Mouse (Mus musculus) CD4-positive, CD25-positive, alpha-beta regulatory T cell, adult 4 months (primary cell): ENCODE measurements around the gene Plekhj1. TPM values are rescaled to one million over a fixed set of nuclear protein-coding genes. Genes with fewer than 3 reads are reported as not detected.
"Not testable (repeated sequence)": the region's sequence is repeated elsewhere in the genome, so short reads cannot be mapped to it uniquely, and the experiment has no call there.

Source experiments
- ATAC-seq: one replicate; pipeline ENCODE4 v1.8.0; 2017
- polyA plus RNA-seq, 2 experiments: library from polyadenylated mRNA; unstranded; fragments of 100-300 nt; shearing (Covaris generic); gene quantifications; one replicate each; pipeline ENCODE4 v1.2.1; 2017

The Plekhj1 gene
- polyA plus RNA-seq, 2 experiments from 2014 or later = 106 to 120 TPM

- ATAC-seq = no peak
Observed at GRCm38 (mm10) chr10:80824827-80825226, 26.4 kb upstream of the Plekhj1 start.

- no peak for ATAC-seq
Observed at GRCm38 (mm10) chr10:80823847-80824643, 25.6 kb upstream of the Plekhj1 start.

- no peak for ATAC-seq
Observed at GRCm38 (mm10) chr10:80823316-80823715, 24.9 kb upstream of the Plekhj1 start.

GRCm38 (mm10) chr10:80822528-80822927 is 24.1 kb upstream of the Plekhj1 start:
- ATAC-seq = no peak

- ATAC-seq = no peak
Observed at GRCm38 (mm10) chr10:80821991-80822390, 23.6 kb upstream of the Plekhj1 start.

GRCm38 (mm10) chr10:80819406-80819805 is 21.0 kb upstream of the Plekhj1 start:
- no peak for ATAC-seq

GRCm38 (mm10) chr10:80818599-80819281 is 20.3 kb upstream of the Plekhj1 start:
- no peak for ATAC-seq

GRCm38 (mm10) chr10:80817955-80818354 is 19.5 kb upstream of the Plekhj1 start:
- ATAC-seq = not testable (repeated sequence)

- ATAC-seq = no peak
Observed at GRCm38 (mm10) chr10:80817164-80817563, 18.7 kb upstream of the Plekhj1 start.

GRCm38 (mm10) chr10:80816303-80816702 is 17.9 kb upstream of the Plekhj1 start:
- not testable (repeated sequence) for ATAC-seq

GRCm38 (mm10) chr10:80814800-80815199 is 16.4 kb upstream of the Plekhj1 start:
- no peak for ATAC-seq

GRCm38 (mm10) chr10:80813366-80813765 is 14.9 kb upstream of the Plekhj1 start, which contains the start of gene Jsrp1:
Gene Jsrp1 (minus strand): TSS chr10:80813498.
- no peak for ATAC-seq

- ATAC-seq = no peak
Observed at GRCm38 (mm10) chr10:80812391-80813041, 14.1 kb upstream of the Plekhj1 start.

GRCm38 (mm10) chr10:80810084-80810483 is 11.7 kb upstream of the Plekhj1 start:
- ATAC-seq = no peak

- ATAC-seq = no peak
Observed at GRCm38 (mm10) chr10:80808985-80809632, 10.7 kb upstream of the Plekhj1 start.

GRCm38 (mm10) chr10:80808099-80808984 is 9.9 kb upstream of the Plekhj1 start:
- no peak for ATAC-seq

- peak; percentile 64 for ATAC-seq
Observed at GRCm38 (mm10) chr10:80807057-80807627, 8.7 kb upstream of the Plekhj1 start.

GRCm38 (mm10) chr10:80806341-80807056 is 8.1 kb upstream of the Plekhj1 start:
- ATAC-seq = no peak

GRCm38 (mm10) chr10:80805925-80806324 is 7.5 kb upstream of the Plekhj1 start:
- ATAC-seq = peak; percentile 48

GRCm38 (mm10) chr10:80805322-80805721 is 6.9 kb upstream of the Plekhj1 start:
- no peak for ATAC-seq

- ATAC-seq = no peak
Observed at GRCm38 (mm10) chr10:80804916-80805315, 6.5 kb upstream of the Plekhj1 start, which contains the start of gene Amh. Gene Amh (plus strand): TSS chr10:80805243.
